Mouse (Mus musculus) midbrain, postnatal 0 days (tissue): ENCODE data around the gene Uxt. TPM values are rescaled to one million over a fixed set of nuclear protein-coding genes. Genes with fewer than 3 reads are reported as not detected.
A peak's percentile ranks its signal among the peaks of the same experiment; 100 is the strongest.

Source experiments
- ATAC-seq: fragments of 200-750 bp; cut with Nextera tagmentation; 2 replicates; pipeline ENCODE4 v1.8.0; 2017; ENCODE audit warnings: moderate number of reproducible peaks, mild to moderate bottlenecking, moderate TSS enrichment, moderate library complexity; ENCODE audit not compliant: low FRiP score
- DNase-seq: peaks from one replicate; pipeline ENCODE4 v3.0.0-alpha.2; 2015; ENCODE audit warnings: low spot score
- H3K27ac ChIP-seq: fragments of 300-500 bp; sonication (generic); 2 replicates; pipeline ENCODE4 v1.5.1; 2014; ENCODE audit warnings: low read depth, mild to moderate bottlenecking, low read length, mixed read lengths
- H3K27me3 ChIP-seq: fragments of 300-500 bp; sonication (generic); 2 replicates; pipeline ENCODE4 v1.6.1; 2014; ENCODE audit warnings: low read length, control low read depth, mixed read lengths; ENCODE audit not compliant: insufficient read depth
- H3K36me3 ChIP-seq: fragments of 300-500 bp; sonication (generic); 2 replicates; pipeline ENCODE4 v1.6.1; 2014; ENCODE audit warnings: low read length, control low read depth, mixed read lengths; ENCODE audit not compliant: insufficient read depth
- H3K4me1 ChIP-seq: fragments of 300-500 bp; sonication (generic); 2 replicates; pipeline ENCODE4 v1.6.1; 2014; ENCODE audit warnings: mild to moderate bottlenecking, control low read depth, antibody characterized with exemption, low read length, mixed read lengths; ENCODE audit not compliant: insufficient read depth
- H3K4me2 ChIP-seq: fragments of 300-500 bp; sonication (generic); 2 replicates; pipeline ENCODE4 v1.6.1; 2014; ENCODE audit warnings: low read depth, mild to moderate bottlenecking, low read length, mixed read lengths; ENCODE audit not compliant: poor library complexity, severe bottlenecking
- H3K4me3 ChIP-seq: fragments of 300-500 bp; sonication (generic); 2 replicates; pipeline ENCODE4 v1.5.1; 2014; ENCODE audit warnings: low read depth, mild to moderate bottlenecking, low read length, moderate library complexity
- H3K9ac ChIP-seq: fragments of 300-500 bp; sonication (generic); replicated peaks from 2 replicates; pipeline ENCODE4 v1.6.1; 2014; ENCODE audit warnings: mild to moderate bottlenecking, low read length, moderate library complexity, mixed read lengths; ENCODE audit not compliant: poor library complexity, severe bottlenecking
- H3K9me3 ChIP-seq: fragments of 300-500 bp; sonication (generic); 2 replicates; pipeline ENCODE4 v1.6.1; 2016; ENCODE audit warnings: low read length, control low read depth
- CTCF ChIP-seq: IDR thresholded peaks from 2 replicates; pipeline ENCODE4 v1.5.1; 2016; ENCODE audit warnings: antibody characterized with exemption, mild to moderate bottlenecking
- WGBS: fragments of 180-500 bp; shearing (Covaris S2); extraction: QIAGEN DNeasy Blood & Tissue Kit; methylation state at CpG from one replicate; pipeline ENCODE4 v1.1.7; 2014; 5-methylcytosine and 5-hydroxymethylcytosine counted together
- polyA plus RNA-seq: library from polyadenylated mRNA; unstranded; fragments of >200 nt; fragmentation: Nextera tagmentation; extraction: Ambion mirVana; gene quantifications from 2 replicates; pipeline ENCODE4 v1.2.1, GENCODE M21; 2015
- total RNA-seq: library from RNA; depleted of rRNA; stranded (reverse); fragments of >200 nt; gene quantifications from 2 replicates; pipeline ENCODE4 v1.2.3, GENCODE M21; 2014; rRNA removed

Uxt gene
- total RNA-seq (11.8 and 14.1 TPM in 2 replicates), polyA plus RNA-seq (22.4 and 22.7 TPM in 2 replicates)

GRCm38 (mm10) chrX:20961477-20962378, at the start of gene Uxt:
Gene Uxt, minus strand, starts transcription at chrX:20962017.
- Histone ChIP-seq H3K9ac (peak within 1 kb of the TSS; percentile 24; the same call in 1 of the 2 replicates), H3K4me1 (no peaks in the 10 kb centered on the region), H3K4me3 (peak within 1 kb of the TSS; percentile 37), H3K4me2 (peak within 1 kb of the TSS; percentile 43), H3K27me3 (no peaks in the 10 kb centered on the region), H3K9me3 (no peaks in the 10 kb centered on the region), H3K36me3 (no peaks in the 10 kb centered on the region), H3K27ac (peak within 1 kb of the TSS; percentile 4)
- ATAC-seq (peak; percentile 97), DNase-seq (peak; percentile 90)
- 17% methylated on average over 57 of the region's 57 CpGs for WGBS
- peak; percentile 51 for TF ChIP-seq CTCF

DNA sequence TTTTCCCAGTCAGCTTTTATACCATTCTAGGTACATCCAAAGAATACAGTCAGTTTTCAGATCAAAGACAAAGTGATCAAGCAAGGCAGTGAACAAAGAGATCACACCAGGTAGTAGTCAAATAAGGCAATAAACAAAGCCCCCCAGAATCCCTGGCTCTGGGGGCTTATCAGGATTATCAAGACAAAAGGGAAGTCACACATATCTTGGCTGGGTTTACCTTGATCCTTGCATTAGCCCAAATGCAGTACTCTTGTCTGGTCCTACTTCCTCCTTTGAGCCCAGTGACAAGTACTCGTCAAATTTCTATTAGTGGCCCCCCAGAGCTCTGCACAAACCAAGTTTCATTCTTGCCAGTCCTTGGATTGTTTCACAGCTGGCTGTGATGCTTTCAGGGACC, 19.1 kb upstream of the Uxt start:
- DNase-seq (no peak), ATAC-seq (no peak)
- no peak overlapping the region for H3K4me2 ChIP-seq
- WGBS = 78% methylated on average over 1 of the region's 1 CpGs
- no peak overlapping the region for H3K4me3 ChIP-seq
- no peaks in the 10 kb centered on the region for H3K9me3 ChIP-seq
- no peaks in the 10 kb centered on the region for H3K4me1 ChIP-seq
- H3K9ac ChIP-seq = no peak overlapping the region
- no peak for TF ChIP-seq CTCF
- no peak overlapping the region for H3K27ac ChIP-seq
- H3K36me3 ChIP-seq = no peaks in the 10 kb centered on the region
- H3K27me3 ChIP-seq = no peaks in the 10 kb centered on the region

GRCm38 (mm10) chrX:20950191-20950880, 11.5 kb downstream of the Uxt start, which contains the start of gene Elk1:
Gene Elk1, minus strand, starts transcription at chrX:20950608.
- ATAC-seq (peak; percentile 98), DNase-seq (peak; percentile 96)
- H3K9me3 ChIP-seq = no peaks in the 10 kb centered on the region
- peak within 1 kb of the TSS; percentile 78 for H3K27ac ChIP-seq
- no peaks in the 10 kb centered on the region for H3K4me1 ChIP-seq
- H3K9ac ChIP-seq = peak within 1 kb of the TSS; percentile 61
- H3K4me3 ChIP-seq = peak within 1 kb of the TSS; percentile 54
- H3K27me3 ChIP-seq = no peaks in the 10 kb centered on the region
- H3K4me2 ChIP-seq = peak within 1 kb of the TSS; percentile 51
- H3K36me3 ChIP-seq = no peaks in the 10 kb centered on the region; the same call in 1 of the 2 replicates
- TF ChIP-seq CTCF = no peak
- 17% methylated on average over 26 of the region's 30 CpGs for WGBS

DNA sequence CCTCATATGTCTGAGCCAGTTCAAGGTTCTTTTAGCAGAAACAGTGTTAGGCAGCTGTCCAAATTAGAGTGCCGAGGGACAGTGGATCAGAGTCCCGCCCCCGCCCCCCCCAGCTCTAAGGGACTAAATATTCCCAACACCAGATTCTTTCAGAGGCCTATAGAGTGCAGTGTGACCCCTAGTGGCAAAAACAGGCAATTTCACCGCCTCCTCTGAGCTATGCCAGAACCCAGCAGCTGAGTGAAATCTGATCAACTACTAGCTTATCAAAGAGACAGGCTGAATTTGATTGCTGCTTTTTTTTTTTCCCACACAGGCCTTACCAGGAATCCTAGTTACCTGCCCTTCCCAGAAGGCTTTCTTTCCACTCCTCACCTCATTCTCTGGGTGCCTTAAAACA, 15.8 kb downstream of the Uxt start:
- DNase-seq = peak; percentile 51
- peak; percentile 70 for TF ChIP-seq CTCF
- 6% methylated on average over 3 of the region's 4 CpGs for WGBS
- Histone ChIP-seq H3K4me1 (no peaks in the 10 kb centered on the region), H3K4me3 (no peak overlapping the region), H3K27me3 (no peaks in the 10 kb centered on the region), H3K9ac (no peak overlapping the region), H3K36me3 (0 out of 2 replicates have a peak, but pooled peaks cover 2% of the 10 kb centered on the region), H3K27ac (no peak overlapping the region), H3K9me3 (no peaks in the 10 kb centered on the region), H3K4me2 (no peak overlapping the region)
- no peak for ATAC-seq

DNA sequence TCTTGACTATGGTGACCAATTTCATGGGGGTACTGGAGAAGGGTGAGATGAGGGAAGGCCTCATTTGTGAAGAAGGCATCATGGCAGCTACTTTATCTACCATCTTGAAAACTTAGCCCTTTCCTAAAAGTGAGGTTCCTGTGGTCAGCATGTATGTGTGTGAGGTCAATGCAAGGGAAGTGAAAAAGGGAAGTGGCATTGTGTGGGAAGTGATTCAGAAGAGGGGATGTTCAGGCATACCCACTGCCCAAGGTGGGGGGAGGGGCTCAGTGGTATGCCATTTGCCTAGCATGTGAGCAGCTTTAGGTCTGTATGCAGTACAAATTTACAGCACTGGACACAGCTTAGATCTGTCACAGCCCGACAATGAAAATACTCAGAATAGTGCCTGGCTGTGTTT, 29.9 kb downstream of the Uxt start:
- H3K27ac ChIP-seq = no peak overlapping the region
- no peak for DNase-seq
- no peaks in the 10 kb centered on the region for H3K4me1 ChIP-seq
- WGBS = 95% methylated on average over 1 of the region's 1 CpGs
- no peak for TF ChIP-seq CTCF
- no peak overlapping the region for H3K9ac ChIP-seq
- no peak overlapping the region for H3K4me2 ChIP-seq
- H3K4me3 ChIP-seq = no peak overlapping the region
- ATAC-seq = no peak
- peaks cover 11% of the 10 kb centered on the region; the same call in 1 of the 2 replicates for H3K36me3 ChIP-seq
- H3K27me3 ChIP-seq = no peaks in the 10 kb centered on the region
- H3K9me3 ChIP-seq = no peaks in the 10 kb centered on the region
